In the genomic region with DNA sequence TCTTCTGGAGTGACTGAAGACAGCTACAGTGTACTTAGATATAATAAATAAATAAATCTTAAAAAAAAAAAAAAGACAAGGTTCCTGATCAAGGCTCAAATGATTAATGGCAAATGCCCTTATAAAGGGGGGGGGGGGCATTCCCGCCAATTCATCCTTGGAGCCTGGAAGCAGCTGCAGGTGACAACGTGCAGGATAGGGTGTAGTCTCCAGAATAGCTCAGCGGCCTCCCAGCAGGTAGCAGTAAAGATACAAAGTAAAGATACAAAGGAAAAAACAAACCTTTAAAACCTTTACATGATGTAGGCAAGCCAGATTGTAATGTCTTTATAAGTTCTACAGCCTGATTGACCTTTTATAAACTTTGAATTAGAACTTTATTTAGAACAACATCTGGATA, we compare ENCODE assay signal across 6 mouse cellular contexts. TPM values are rescaled to one million over a fixed set of nuclear protein-coding genes. Genes with fewer than 3 reads are reported as not detected.
DNase-seq lines count a peak whose midpoint lies in the region; ATAC-seq and TF ChIP-seq lines count a peak whose summit lies in the region.
"Not testable (repeated sequence)": the region's sequence is repeated elsewhere in the genome, so short reads cannot be mapped to it uniquely, and the experiment has no call there.
"Had no signal": no experiment of that assay in that cellular context is flagged by ENCODE, and none has a peak within 500 bp of the region (broad histone marks: within the 10 kb centered on the region; RNA-seq: fewer than 3 reads in every experiment).

No protein-coding gene starts in this region.

- not testable (repeated sequence) for ATAC-seq in Patski; midbrain, embryonic 11.5 days (ENCODE audit: low FRiP score)

- in situ Hi-C loops in Patski (cut with MboI; ENCODE audit: low pct_unique_long_range_greater_than_20kb), result not testable (repeated sequence)

- DNase-seq in ES-CJ7 (ENCODE audit: low read depth, low spot score) (peak; percentile 49), ZHBTc4 (ENCODE audit: low read depth, low spot score) (peak; percentile 41)
- not testable (repeated sequence) for DNase-seq in Patski (ENCODE audit: low read depth, low spot score)
- DNase-seq in heart, embryonic 10.5 days (ENCODE audit: low spot score), result peak; percentile 42
- DNase-seq in midbrain, embryonic 11.5 days (ENCODE audit: low spot score, missing footprints), result peak; percentile 21

- H3K27ac ChIP-seq in heart, embryonic 10.5 days; midbrain, embryonic 11.5 days (ENCODE audit: low read depth, low read length): not testable (repeated sequence)

- CTCF ChIA-PET in Patski (lab: Charles Lee), result not testable (repeated sequence)

- POLR2A ChIA-PET in Patski (lab: Charles Lee), result interaction anchor here (1.4 kb wide), 1 partner anchor 28 kb away, joined by 3 read pairs; no protein-coding TSS in a partner anchor

- H3K4me1 ChIP-seq in heart, embryonic 10.5 days, result peaks cover 22% of the 10 kb centered on the region
- not testable (repeated sequence) for H3K4me1 ChIP-seq in midbrain, embryonic 11.5 days (ENCODE audit: control insufficient read depth, insufficient read depth, low read length)

- not testable (repeated sequence) for H3K27me3 ChIP-seq in Patski; heart, embryonic 10.5 days (ENCODE audit: insufficient read depth, poor library complexity, severe bottlenecking); midbrain, embryonic 11.5 days (ENCODE audit: control insufficient read depth, insufficient read depth, low read length)

- not testable (repeated sequence) for H3K9ac ChIP-seq in midbrain, embryonic 11.5 days (ENCODE audit: low read length)

- TF ChIP-seq CTCF in Patski (IDR thresholded peaks at IDR 0.05), result peak; percentile 6

- H3K9me3 ChIP-seq in heart, embryonic 10.5 days; midbrain, embryonic 11.5 days (ENCODE audit: control insufficient read depth, low read length): not testable (repeated sequence)

- H3K4me2 ChIP-seq in midbrain, embryonic 11.5 days, result not testable (repeated sequence)

- 65% methylated on average over 3 of the region's 3 CpGs for WGBS in heart, embryonic 10.5 days
- WGBS in midbrain, embryonic 11.5 days, result 22% methylated on average over 3 of the region's 3 CpGs

- H3K4me3 ChIP-seq in heart, embryonic 10.5 days; midbrain, embryonic 11.5 days (ENCODE audit: low read depth, low read length): not testable (repeated sequence)

- not testable (repeated sequence) for H3K36me3 ChIP-seq in heart, embryonic 10.5 days; midbrain, embryonic 11.5 days (ENCODE audit: control insufficient read depth, insufficient read depth, low read length)

RNA-seq across cellular contexts. Expression of a gene that starts 28.0 kb away (rescaled TPM):
- polyA plus RNA-seq in Patski (2021), result 19.3 TPM
- polyA plus RNA-seq in heart, embryonic 10.5 days (2016; fragmentation: Nextera tagmentation; extraction: Ambion mirVana), result 3.5 and 3.7 TPM in 2 replicates
- polyA plus RNA-seq in midbrain, embryonic 11.5 days (2014; fragmentation: Nextera tagmentation; extraction: Ambion mirVana), result 11.1 and 13.3 TPM in 2 replicates
- polyA plus RNA-seq: erythroblast, embryonic 14.5 days had no signal

RNA-seq across cellular contexts. Expression of a gene that starts 49.7 kb away (rescaled TPM):
- polyA plus RNA-seq in Patski (2021), result 21.9 TPM
- polyA plus RNA-seq in heart, embryonic 10.5 days (2016; fragmentation: Nextera tagmentation; extraction: Ambion mirVana), result 55.5 and 72.0 TPM in 2 replicates
- 60.0 and 67.5 TPM in 2 replicates for polyA plus RNA-seq in midbrain, embryonic 11.5 days (2014; fragmentation: Nextera tagmentation; extraction: Ambion mirVana)
